Mouse (Mus musculus): Measurements from ENCODE around the gene Gpx4. TPM values are rescaled to one million over a fixed set of nuclear protein-coding genes. Genes with fewer than 3 reads are reported as not detected.
A peak's percentile ranks its signal among the peaks of the same experiment; 100 is the strongest.

Gene Gpx4
- polyA plus RNA-seq, 1 experiment = 598 TPM

DNA sequence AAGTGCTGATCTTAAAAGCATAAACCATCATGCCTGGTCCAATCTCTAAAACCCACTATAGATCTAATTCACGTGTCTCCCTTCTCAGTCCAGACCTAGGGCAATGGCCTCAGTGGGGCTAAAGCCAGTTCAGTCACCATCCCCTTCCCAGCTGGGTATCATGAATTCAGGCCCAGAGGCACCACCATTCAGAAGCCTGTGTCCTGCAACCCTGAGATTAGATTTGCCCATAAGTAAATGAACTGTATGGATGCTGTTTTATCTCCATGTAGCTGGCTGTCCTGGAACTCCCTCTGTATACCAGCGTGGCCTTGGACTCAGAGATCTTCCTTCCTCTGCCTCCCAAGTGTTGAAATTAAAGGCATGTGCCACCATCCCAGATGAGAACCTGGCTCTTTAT is 56.1 kb downstream of the Gpx4 start:
- TF ChIP-seq CTCF (IDR thresholded peaks at IDR 0.05; ENCODE audit: borderline replicate concordance, control insufficient read depth, extremely low read depth, insufficient read depth, low read length, poor library complexity) (no peak), POLR2A (IDR thresholded peaks at IDR 0.05; ENCODE audit: control insufficient read depth, extremely low read depth, insufficient read depth, low read length, poor library complexity) (no peak)
- Histone ChIP-seq H3K4me1 (replicated peaks; ENCODE audit: control insufficient read depth, insufficient read depth, low read length) (peaks cover 22% of the 10 kb centered on the region), H3K27me3 (ENCODE audit: control insufficient read depth, insufficient read depth, low read length) (no peaks in the 10 kb centered on the region), H3K36me3 (ENCODE audit: control insufficient read depth, insufficient read depth, low read length) (no peaks in the 10 kb centered on the region), H3K27ac (ENCODE audit: control insufficient read depth, insufficient read depth, low read length) (no peak overlapping the region), H3K4me3 (ENCODE audit: control insufficient read depth, insufficient read depth, low read length) (no peak overlapping the region)
- 94% methylated on average over 2 of the region's 2 CpGs for WGBS
- no peak for DNase-seq

- H3K4me1 ChIP-seq (replicated peaks; ENCODE audit: control insufficient read depth, insufficient read depth, low read length) = peaks cover 18% of the 10 kb centered on the region
- TF ChIP-seq POLR2A (IDR thresholded peaks at IDR 0.05; ENCODE audit: control insufficient read depth, extremely low read depth, insufficient read depth, low read length, poor library complexity) (no peak), CTCF (IDR thresholded peaks at IDR 0.05; ENCODE audit: borderline replicate concordance, control insufficient read depth, extremely low read depth, insufficient read depth, low read length, poor library complexity) (no peak)
- DNase-seq = no peak
- 90% methylated on average over 3 of the region's 3 CpGs for WGBS
- no peak overlapping the region for H3K27ac ChIP-seq (ENCODE audit: control insufficient read depth, insufficient read depth, low read length)
- H3K27me3 ChIP-seq (ENCODE audit: control insufficient read depth, insufficient read depth, low read length) = no peaks in the 10 kb centered on the region
- H3K36me3 ChIP-seq (ENCODE audit: control insufficient read depth, insufficient read depth, low read length) = no peaks in the 10 kb centered on the region
- no peak overlapping the region for H3K4me3 ChIP-seq (ENCODE audit: control insufficient read depth, insufficient read depth, low read length)
Measured at GRCm38 (mm10) chr10:80104181-80104580, 57.2 kb downstream of the Gpx4 start.

- Histone ChIP-seq H3K27me3 (ENCODE audit: control insufficient read depth, insufficient read depth, low read length) (no peaks in the 10 kb centered on the region), H3K36me3 (ENCODE audit: control insufficient read depth, insufficient read depth, low read length) (no peaks in the 10 kb centered on the region), H3K27ac (ENCODE audit: control insufficient read depth, insufficient read depth, low read length) (peak within 1 kb of the TSS; percentile 7; the same call in 1 of the 2 replicates), H3K4me1 (replicated peaks; ENCODE audit: control insufficient read depth, insufficient read depth, low read length) (peaks cover 17% of the 10 kb centered on the region), H3K4me3 (ENCODE audit: control insufficient read depth, insufficient read depth, low read length) (no peak within 1 kb of the TSS)
- 58% methylated on average over 5 of the region's 5 CpGs for WGBS
- no peak for DNase-seq
- no peak for TF ChIP-seq POLR2A (IDR thresholded peaks at IDR 0.05; ENCODE audit: control insufficient read depth, extremely low read depth, insufficient read depth, low read length, poor library complexity)
- TF ChIP-seq CTCF (IDR thresholded peaks at IDR 0.05; ENCODE audit: borderline replicate concordance, control insufficient read depth, extremely low read depth, insufficient read depth, low read length, poor library complexity) = no peak
Measured at GRCm38 (mm10) chr10:80105460-80105859, 58.5 kb downstream of the Gpx4 start, which contains the start of gene Sbno2. TSS of gene Sbno2 (minus strand) at chr10:80105571.

- Histone ChIP-seq H3K27ac (ENCODE audit: control insufficient read depth, insufficient read depth, low read length) (peak overlapping the region; percentile 7; the same call in 1 of the 2 replicates), H3K4me1 (replicated peaks; ENCODE audit: control insufficient read depth, insufficient read depth, low read length) (peaks cover 12% of the 10 kb centered on the region), H3K4me3 (ENCODE audit: control insufficient read depth, insufficient read depth, low read length) (no peak overlapping the region), H3K36me3 (ENCODE audit: control insufficient read depth, insufficient read depth, low read length) (no peaks in the 10 kb centered on the region), H3K27me3 (ENCODE audit: control insufficient read depth, insufficient read depth, low read length) (no peaks in the 10 kb centered on the region)
- 71% methylated on average over 5 of the region's 5 CpGs for WGBS
- no peak for DNase-seq
- TF ChIP-seq POLR2A (IDR thresholded peaks at IDR 0.05; ENCODE audit: control insufficient read depth, extremely low read depth, insufficient read depth, low read length, poor library complexity) = no peak
- no peak for TF ChIP-seq CTCF (IDR thresholded peaks at IDR 0.05; ENCODE audit: borderline replicate concordance, control insufficient read depth, extremely low read depth, insufficient read depth, low read length, poor library complexity)
Measured at GRCm38 (mm10) chr10:80105926-80106325, 59.0 kb downstream of the Gpx4 start.

Other genes with a start within 250 kb of the Gpx4 start
- 6.6 and 6.8 TPM in 2 replicates for gene Misp, start 226.2 kb upstream of the Gpx4 start, polyA plus RNA-seq (2012; rRNA removed)
- 583 and 703 TPM in 2 replicates for gene Ptbp1, start 192.7 kb upstream of the Gpx4 start, polyA plus RNA-seq (2012; rRNA removed)
- gene Prtn3, start 172.7 kb upstream of the Gpx4 start, polyA plus RNA-seq (2012; rRNA removed) = 5.3 and 9.2 TPM in 2 replicates
- 1.1 and 1.9 TPM in 2 replicates for gene Plppr3, start 172.5 kb upstream of the Gpx4 start, polyA plus RNA-seq (2012; rRNA removed)
- 3.7 and 8.9 TPM in 2 replicates for gene Elane, start 160.9 kb upstream of the Gpx4 start, polyA plus RNA-seq (2012; rRNA removed)
- 1,248 and 1,398 TPM in 2 replicates for gene Cfd, start 156.3 kb upstream of the Gpx4 start, polyA plus RNA-seq (2012; rRNA removed)
- gene Med16, start 138.2 kb upstream of the Gpx4 start, polyA plus RNA-seq (2012; rRNA removed) = 103 and 121 TPM in 2 replicates
- gene Gm26602, start 136.3 kb upstream of the Gpx4 start, polyA plus RNA-seq (2012; rRNA removed) = not detected in 2 replicates
- 5.8 and 7.5 TPM in 2 replicates for gene Kiss1r, start 130.2 kb upstream of the Gpx4 start, polyA plus RNA-seq (2012; rRNA removed)
- 279 and 303 TPM in 2 replicates for gene R3hdm4, start 126.0 kb upstream of the Gpx4 start, polyA plus RNA-seq (2012; rRNA removed)
- gene Arid3a, start 120.1 kb upstream of the Gpx4 start, polyA plus RNA-seq (2012; rRNA removed) = 12.5 and 13.5 TPM in 2 replicates
- 68.1 and 74.5 TPM in 2 replicates for gene Wdr18, start 87.0 kb upstream of the Gpx4 start, polyA plus RNA-seq (2012; rRNA removed)
- gene Grin3b, start 76.5 kb upstream of the Gpx4 start, polyA plus RNA-seq (2012; rRNA removed) = 0.07 and 0.14 TPM in 2 replicates
- gene Tmem259, start 62.8 kb upstream of the Gpx4 start, polyA plus RNA-seq (2012; rRNA removed) = 540 and 566 TPM in 2 replicates
- gene Cnn2, start 58.6 kb upstream of the Gpx4 start, polyA plus RNA-seq (2012; rRNA removed) = 239 and 245 TPM in 2 replicates
- gene Abca7, start 50.7 kb upstream of the Gpx4 start, polyA plus RNA-seq (2012; rRNA removed) = 79.5 and 83.5 TPM in 2 replicates
- gene Arhgap45, start 30.5 kb upstream of the Gpx4 start, polyA plus RNA-seq (2012; rRNA removed) = 1,362 and 1,504 TPM in 2 replicates
- gene Polr2e, start 7.4 kb upstream of the Gpx4 start, polyA plus RNA-seq (2012; rRNA removed) = 211 and 226 TPM in 2 replicates
- 127 and 138 TPM in 2 replicates for gene Sbno2, start 58.4 kb downstream of the Gpx4 start, polyA plus RNA-seq (2012; rRNA removed)
- gene Stk11, start 68.6 kb downstream of the Gpx4 start, polyA plus RNA-seq (2012; rRNA removed) = 265 and 270 TPM in 2 replicates
- 1,163 and 1,361 TPM in 2 replicates for gene Atp5d, start 91.5 kb downstream of the Gpx4 start, polyA plus RNA-seq (2012; rRNA removed)
- gene Cbarp, start 93.7 kb downstream of the Gpx4 start, polyA plus RNA-seq (2012; rRNA removed) = 34.0 and 37.7 TPM in 2 replicates
- gene Midn, start 101.1 kb downstream of the Gpx4 start, polyA plus RNA-seq (2012; rRNA removed) = 342 and 374 TPM in 2 replicates
- 173 and 193 TPM in 2 replicates for gene Cirbp, start 118.8 kb downstream of the Gpx4 start, polyA plus RNA-seq (2012; rRNA removed)
- 11.1 and 14.8 TPM in 2 replicates for gene 1600002K03Rik, start 125.8 kb downstream of the Gpx4 start, polyA plus RNA-seq (2012; rRNA removed)
- gene Efna2, start 132.3 kb downstream of the Gpx4 start, polyA plus RNA-seq (2012; rRNA removed) = 3.1 and 3.6 TPM in 2 replicates
- gene Mum1, start 179.3 kb downstream of the Gpx4 start, polyA plus RNA-seq (2012; rRNA removed) = 111 and 113 TPM in 2 replicates
- 531 and 647 TPM in 2 replicates for gene Ndufs7, start 202.0 kb downstream of the Gpx4 start, polyA plus RNA-seq (2012; rRNA removed)
- 6.0 and 6.4 TPM in 2 replicates for gene Gamt, start 213.8 kb downstream of the Gpx4 start, polyA plus RNA-seq (2012; rRNA removed)
- gene Dazap1, start 214.3 kb downstream of the Gpx4 start, polyA plus RNA-seq (2012; rRNA removed) = 134 and 166 TPM in 2 replicates
- 2,172 and 2,371 TPM in 2 replicates for gene Rps15, start 245.3 kb downstream of the Gpx4 start, polyA plus RNA-seq (2012; rRNA removed)
- 0.40 and 0.57 TPM in 2 replicates for gene Apc2, start 248.8 kb downstream of the Gpx4 start, polyA plus RNA-seq (2012; rRNA removed)